Mouse (Mus musculus) cerebellum, adult 2 months (tissue): ENCODE data around the gene Rgp1.

Experiments
- CTCF ChIP-seq: fragments of 200-500 bp; IDR thresholded peaks from 2 replicates; pipeline ENCODE4 v1.5.1; 2011; ENCODE audit warnings: low read depth, mild to moderate bottlenecking, control low read depth, low read length, moderate library complexity, borderline replicate concordance; ENCODE audit not compliant: insufficient read depth
- POLR2A ChIP-seq: fragments of 200-500 bp; IDR thresholded peaks from 2 replicates; pipeline ENCODE4 v1.6.1; 2011; ENCODE audit warnings: low read length, control low read depth, borderline replicate concordance; ENCODE audit not compliant: insufficient read depth

DNA sequence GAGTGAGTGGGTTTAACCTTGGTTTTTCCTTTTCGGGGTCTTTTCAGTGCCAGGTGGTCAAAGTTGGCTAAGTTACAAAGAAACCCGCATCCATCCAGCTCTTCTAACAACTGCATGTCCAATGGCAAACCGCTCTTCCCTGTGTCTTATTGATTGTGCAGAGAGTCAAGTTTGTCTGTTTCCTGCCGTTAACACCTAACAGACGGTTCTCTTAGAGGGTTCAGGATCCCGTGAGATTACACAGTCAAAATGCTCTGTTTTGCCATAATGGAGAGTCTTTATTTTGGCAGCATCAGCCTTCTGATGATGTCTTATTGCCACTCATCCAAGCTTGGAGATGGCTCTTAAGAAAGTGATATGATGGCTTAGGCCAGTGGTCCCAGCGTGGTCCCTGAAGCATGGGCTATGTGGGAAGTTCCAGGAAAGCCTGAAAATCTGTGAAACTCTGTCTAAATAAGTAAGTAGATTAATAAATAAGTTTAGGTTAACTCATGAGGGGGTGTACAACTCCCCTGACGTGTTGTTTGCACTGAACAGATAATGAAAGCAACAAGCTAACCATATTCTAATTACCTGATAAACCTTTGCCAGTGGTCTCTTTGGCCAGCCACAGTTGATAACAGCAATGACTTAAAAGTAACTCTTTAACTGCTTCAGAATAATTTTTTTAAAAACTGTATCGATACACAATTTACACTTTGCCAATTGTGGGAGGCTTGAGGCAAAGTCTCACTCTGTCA is 21.9 kb downstream of the Rgp1 start:
- TF ChIP-seq CTCF (no peak), POLR2A (no peak)
